Mouse (Mus musculus): ENCODE results near the gene D630039A03Rik.

GRCm38 (mm10) chr4:57866088-57866487 lies 50.0 kb downstream of the D630039A03Rik start:
- TF ChIP-seq CTCF (IDR thresholded peaks at IDR 0.05; ENCODE audit: control insufficient read depth, insufficient read depth, insufficient replicate concordance, low read depth, low read length): no peak
- no peak for TF ChIP-seq POLR2A (IDR thresholded peaks at IDR 0.05; ENCODE audit: control insufficient read depth, low read depth, low read length)

Data from testis, adult 2 months (tissue).